Mouse (Mus musculus): ENCODE data around the gene Bcl2. TPM values are rescaled to one million over a fixed set of nuclear protein-coding genes. Genes with fewer than 3 reads are reported as not detected.

The Bcl2 gene
- total and polyA plus RNA-seq, 3 experiments, result 30.9 to 87.0 (median 38.8) TPM

GRCm38 (mm10) chr1:106687435-106688160 lies 26.5 kb downstream of the Bcl2 start:
- peak overlapping the region; percentile 32 for H3K9ac ChIP-seq (ENCODE audit: control insufficient read depth, low read depth, low read length, poor library complexity, severe bottlenecking)
- H3K79me2 ChIP-seq (ENCODE audit: control insufficient read depth, insufficient read depth, low read length, poor library complexity), result peaks cover 55% of the 10 kb centered on the region
- no peaks in the 10 kb centered on the region for H3K9me3 ChIP-seq (replicated peaks; ENCODE audit: insufficient read depth, low read length)
- H3K27me3 ChIP-seq (ENCODE audit: control insufficient read depth in 1 of 2, insufficient read depth in 2 of 2, low read length in 2 of 2), result no peaks in the 10 kb centered on the region
- H3K4me3 ChIP-seq (ENCODE audit: control insufficient read depth in 1 of 2, insufficient read depth in 1 of 2, low read depth in 2 of 2, low read length in 2 of 2), result peak overlapping the region in 1 of 2 experiments; percentile 23
- DNase-seq (ENCODE audit: low read depth, low spot score), result peak; percentile 43
- peak overlapping the region; percentile 42 for H3K27ac ChIP-seq (ENCODE audit: control insufficient read depth, low read depth, low read length)
- TF ChIP-seq MAFK (IDR thresholded peaks at IDR 0.05; ENCODE audit: borderline replicate concordance, low read depth, low read length), result no peak
- no peak for TF ChIP-seq MXI1 (IDR thresholded peaks at IDR 0.05; ENCODE audit: low read depth, low read length)
- TF ChIP-seq CHD2 (IDR thresholded peaks at IDR 0.05; ENCODE audit: low read length), result no peak
- no peak for TF ChIP-seq NELFE (IDR thresholded peaks at IDR 0.05; ENCODE audit: low read depth, low read length)
- TF ChIP-seq MAZ (IDR thresholded peaks at IDR 0.05; ENCODE audit: low read depth, low read length), result no peak
- no peak for TF ChIP-seq ZMIZ1 (IDR thresholded peaks at IDR 0.05; ENCODE audit: low read depth, low read length)
- TF ChIP-seq CTCF (IDR thresholded peaks at IDR 0.05 in 2 of 3, conservative IDR thresholded peaks at IDR 0.05 in 1 of 3; ENCODE audit: control insufficient read depth in 1 of 3, insufficient read depth in 1 of 3, low read depth in 2 of 3, low read length in 3 of 3, poor library complexity in 1 of 3, severe bottlenecking in 1 of 3), result no peak
- no peak for TF ChIP-seq MYB (IDR thresholded peaks at IDR 0.05; ENCODE audit: low read depth, low read length)
- no peak for TF ChIP-seq SIN3A (IDR thresholded peaks at IDR 0.05; ENCODE audit: low read length)
- TF ChIP-seq EP300 (IDR thresholded peaks at IDR 0.05; ENCODE audit: low read depth in 1 of 2, low read length in 2 of 2), result peak; percentile 10 to 42; a peak in 1 of 4 replicates
- no peak for TF ChIP-seq KAT2A (conservative IDR thresholded peaks at IDR 0.05; ENCODE audit: low read depth, low read length)
- TF ChIP-seq MAX (IDR thresholded peaks at IDR 0.05; ENCODE audit: low read length), result 0 out of 2 replicates have a peak, but pooled peaks have one; percentile 15
- TF ChIP-seq TCF12 (IDR thresholded peaks at IDR 0.05; ENCODE audit: low read depth, low read length), result peak; percentile 5; the same call in 1 of the 2 replicates
- TF ChIP-seq RAD21 (IDR thresholded peaks at IDR 0.05; ENCODE audit: low read depth, low read length), result no peak
- no peak for TF ChIP-seq JUND (IDR thresholded peaks at IDR 0.05; ENCODE audit: low read depth, low read length)
- TF ChIP-seq MEF2A (IDR thresholded peaks at IDR 0.05; ENCODE audit: extremely low read depth, insufficient replicate concordance, low read depth, low read length, poor library complexity, severe bottlenecking), result no peak
- no peak for TF ChIP-seq MYC (IDR thresholded peaks at IDR 0.05; ENCODE audit: low read depth, low read length)
- no peak for TF ChIP-seq CHD1 (IDR thresholded peaks at IDR 0.05; ENCODE audit: low read depth, low read length)
- no peak; the same call in 1 of the 2 replicates for TF ChIP-seq ETS1 (IDR thresholded peaks at IDR 0.05; ENCODE audit: low read depth, low read length)
- TF ChIP-seq GATA1 (IDR thresholded peaks at IDR 0.05; ENCODE audit: low read depth, low read length), result peak; percentile 47; the same call in 1 of the 2 replicates
- TF ChIP-seq USF1 (IDR thresholded peaks at IDR 0.05; ENCODE audit: low read depth, low read length), result no peak
- TF ChIP-seq BHLHE40 (IDR thresholded peaks at IDR 0.05; ENCODE audit: borderline replicate concordance, low read depth, low read length), result no peak
- no peak for TF ChIP-seq POLR2AphosphoS2 (IDR thresholded peaks at IDR 0.05; ENCODE audit: low read length)
- TF ChIP-seq TAL1 (IDR thresholded peaks at IDR 0.05; ENCODE audit: low read length), result peak; percentile 21; the same call in 1 of the 2 replicates
- TF ChIP-seq UBTF (IDR thresholded peaks at IDR 0.05; ENCODE audit: borderline replicate concordance, insufficient read depth, low read depth, low read length), result no peak
- no peak for TF ChIP-seq POLR2A (IDR thresholded peaks at IDR 0.05; ENCODE audit: control insufficient read depth in 1 of 2, insufficient read depth in 1 of 2, low read depth in 1 of 2, low read length in 2 of 2, poor library complexity in 1 of 2)
- peaks cover 2 to 35% of the 10 kb centered on the region in 2 experiments; a peak in 2 of 4 replicates for H3K36me3 ChIP-seq (ENCODE audit: control insufficient read depth in 1 of 2, insufficient read depth in 2 of 2, low read length in 2 of 2)
- H3K4me1 ChIP-seq (ENCODE audit: control insufficient read depth in 1 of 2, insufficient read depth in 2 of 2, low read length in 2 of 2), result peaks cover 11 to 26% of the 10 kb centered on the region in 2 experiments; a peak in 3 of 4 replicates
